Mouse (Mus musculus): ENCODE measurements around the gene Galnt18. TPM values are rescaled to one million over a fixed set of nuclear protein-coding genes. Genes with fewer than 3 reads are reported as not detected.
A peak's percentile ranks its signal among the peaks of the same experiment; 100 is the strongest.

Galnt18 gene
- polyA plus RNA-seq, 1 experiment from 2014 or later, result 19.2 TPM

- WGBS, result 28% methylated on average over 6 of the region's 6 CpGs
- Histone ChIP-seq H3K4me1 (ENCODE audit: control insufficient read depth, insufficient read depth, low read length) (peaks cover 12% of the 10 kb centered on the region), H3K4me2 (ENCODE audit: low read depth, low read length) (no peak overlapping the region), H3K27me3 (ENCODE audit: control insufficient read depth, insufficient read depth, low read length) (no peaks in the 10 kb centered on the region), H3K36me3 (ENCODE audit: control insufficient read depth, insufficient read depth) (no peaks in the 10 kb centered on the region), H3K4me3 (ENCODE audit: low read length) (no peak overlapping the region), H3K9me3 (replicated peaks; ENCODE audit: control insufficient read depth, low read length) (peaks cover 4% of the 10 kb centered on the region; the same call in 1 of the 2 replicates), H3K27ac (ENCODE audit: low read length) (peak overlapping the region; percentile 17), H3K9ac (ENCODE audit: low read length) (no peak overlapping the region)
- peak; percentile 60 for ATAC-seq (replicated peaks; ENCODE audit: extremely low read depth, insufficient read depth, low FRiP score)
These were observed 329.3 kb downstream of the Galnt18 start for GRCm38 (mm10) chr7:111450286-111451095.

GRCm38 (mm10) chr7:111433173-111433572, 346.6 kb downstream of the Galnt18 start:
- no peaks in the 10 kb centered on the region for H3K36me3 ChIP-seq (ENCODE audit: control insufficient read depth, insufficient read depth)
- 54% methylated on average over 2 of the region's 2 CpGs for WGBS
- H3K4me2 ChIP-seq (ENCODE audit: low read depth, low read length), result no peak overlapping the region
- no peaks in the 10 kb centered on the region for H3K27me3 ChIP-seq (ENCODE audit: control insufficient read depth, insufficient read depth, low read length)
- H3K9ac ChIP-seq (ENCODE audit: low read length), result no peak overlapping the region
- H3K4me1 ChIP-seq (ENCODE audit: control insufficient read depth, insufficient read depth, low read length), result peaks cover 11% of the 10 kb centered on the region
- no peak overlapping the region for H3K27ac ChIP-seq (ENCODE audit: low read length)
- H3K4me3 ChIP-seq (ENCODE audit: low read length), result no peak overlapping the region
- no peak for ATAC-seq (replicated peaks; ENCODE audit: extremely low read depth, insufficient read depth, low FRiP score)
- H3K9me3 ChIP-seq (replicated peaks; ENCODE audit: control insufficient read depth, low read length), result no peaks in the 10 kb centered on the region

GRCm38 (mm10) chr7:111427392-111427791, 352.4 kb downstream of the Galnt18 start:
- H3K36me3 ChIP-seq (ENCODE audit: control insufficient read depth, insufficient read depth), result no peaks in the 10 kb centered on the region
- H3K27ac ChIP-seq (ENCODE audit: low read length), result no peak overlapping the region
- H3K4me1 ChIP-seq (ENCODE audit: control insufficient read depth, insufficient read depth, low read length), result no peaks in the 10 kb centered on the region
- no peak overlapping the region for H3K9ac ChIP-seq (ENCODE audit: low read length)
- ATAC-seq (replicated peaks; ENCODE audit: extremely low read depth, insufficient read depth, low FRiP score), result no peak
- 73% methylated on average over 1 of the region's 1 CpGs for WGBS
- no peaks in the 10 kb centered on the region for H3K27me3 ChIP-seq (ENCODE audit: control insufficient read depth, insufficient read depth, low read length)
- no peak overlapping the region for H3K4me2 ChIP-seq (ENCODE audit: low read depth, low read length)
- H3K9me3 ChIP-seq (replicated peaks; ENCODE audit: control insufficient read depth, low read length), result no peaks in the 10 kb centered on the region
- H3K4me3 ChIP-seq (ENCODE audit: low read length), result no peak overlapping the region

Small RNA genes within 50 kb of the gene (microRNA-seq; reads per million reads assigned to microRNA genes)
- gene Gm25787, result not detected

Other genes starting within 250 kb of the Galnt18 start
- gene Usp47, start 243.5 kb upstream of the Galnt18 start, polyA plus RNA-seq (2015; fragmentation: Nextera tagmentation; extraction: Ambion mirVana), result 56.4 and 62.7 TPM in 2 replicates

Data from heart, embryonic 16.5 days (tissue).